Mouse (Mus musculus) CH12.LX (cell line): ENCODE measurements around the gene Agrp. TPM values are rescaled to one million over a fixed set of nuclear protein-coding genes. Genes with fewer than 3 reads are reported as not detected.
A peak's percentile ranks its signal among the peaks of the same experiment; 100 is the strongest.

ENCODE experiments used
- DNase-seq: peaks from one replicate; pipeline ENCODE4 v3.0.0-alpha.2; 2013; ENCODE audit errors: extremely low read depth
- H3K27ac ChIP-seq: 2 replicates; pipeline ENCODE4 v1.5.1; 2012; ENCODE audit warnings: low read depth, mild to moderate bottlenecking, control low read depth, moderate library complexity; ENCODE audit not compliant: insufficient read depth
- H3K27me3 ChIP-seq: replicated peaks from 2 replicates; pipeline ENCODE3; 2012; ENCODE audit warnings: inconsistent platforms
- H3K36me3 ChIP-seq, 2 experiments: replicated peaks in 1 of 2; 2 replicates each; pipeline versions ENCODE3 to v1.6.1; 2012; ENCODE audit warnings: inconsistent platforms in 1 of 2, low read length in 1 of 2, mild to moderate bottlenecking in 1 of 2, mixed read lengths in 1 of 2, moderate library complexity in 1 of 2; ENCODE audit not compliant: control insufficient read depth in 1 of 2, insufficient read depth in 1 of 2
- H3K4me1 ChIP-seq, 2 experiments: 2 replicates each; pipeline ENCODE4 v1.6.1; 2012; ENCODE audit warnings: inconsistent platforms in 1 of 2, moderate library complexity in 1 of 2; ENCODE audit not compliant: insufficient read depth in 2 of 2, control insufficient read depth in 1 of 2
- H3K4me2 ChIP-seq: 2 replicates; pipeline ENCODE4 v1.6.1; 2012; ENCODE audit warnings: low read depth, mild to moderate bottlenecking, control low read depth; ENCODE audit not compliant: poor library complexity, insufficient read depth, severe bottlenecking
- H3K4me3 ChIP-seq, 3 experiments: fragments of 150-350 bp in 1 of 3; sonication (generic) in 1 of 3; replicated peaks in 1 of 3; 2 replicates each; pipeline versions ENCODE3 to v1.5.1; 2011 to 2012; ENCODE audit warnings: low read depth in 2 of 3, low read length in 2 of 3, mild to moderate bottlenecking in 2 of 3, moderate library complexity in 2 of 3, control low read depth in 1 of 3, improper control_type of control experiment in 1 of 3, inconsistent platforms in 1 of 3, mixed read lengths in 1 of 3; ENCODE audit not compliant: poor library complexity in 1 of 3
- H3K79me2 ChIP-seq: replicated peaks from 2 replicates; pipeline ENCODE4 v1.6.1; 2012; ENCODE audit warnings: mild to moderate bottlenecking, moderate library complexity; ENCODE audit not compliant: control insufficient read depth, poor library complexity, insufficient read depth, severe bottlenecking; ENCODE audit errors: extremely low read depth
- H3K9ac ChIP-seq: 2 replicates; pipeline ENCODE4 v1.6.1; 2012; ENCODE audit warnings: low read depth, mild to moderate bottlenecking, control low read depth, moderate library complexity; ENCODE audit not compliant: insufficient read depth
- H3K9me3 ChIP-seq: replicated peaks from 2 replicates; pipeline ENCODE3; 2012; ENCODE audit warnings: low read length, inconsistent platforms, mixed read lengths
- BHLHE40 ChIP-seq: IDR thresholded peaks from 2 replicates; pipeline ENCODE4 v1.6.1; 2011; ENCODE audit warnings: mild to moderate bottlenecking, low read depth, low read length, improper control_type of control experiment
- CHD1 ChIP-seq: IDR thresholded peaks from 2 replicates; pipeline ENCODE4 v1.6.1; 2012; ENCODE audit warnings: low read depth, low read length, improper control_type of control experiment, inconsistent platforms
- CHD2 ChIP-seq: IDR thresholded peaks from 2 replicates; pipeline ENCODE4 v1.6.1; 2011; ENCODE audit warnings: low read length, improper control_type of control experiment
- CTCF ChIP-seq, 2 experiments: IDR thresholded peaks in 1 of 2; conservative IDR thresholded peaks in 1 of 2; 2 replicates each; pipeline ENCODE4 v1.5.1; 2011 to 2012; ENCODE audit warnings: low read depth in 2 of 2, low read length in 2 of 2, improper control_type of control experiment in 1 of 2, inconsistent platforms in 1 of 2, mild to moderate bottlenecking in 1 of 2, moderate library complexity in 1 of 2
- E2F4 ChIP-seq: IDR thresholded peaks from 2 replicates; pipeline ENCODE4 v1.6.1; 2011; ENCODE audit warnings: low read depth, low read length, improper control_type of control experiment; ENCODE audit not compliant: insufficient replicate concordance
- ELF1 ChIP-seq: IDR thresholded peaks from 2 replicates; pipeline ENCODE4 v1.6.1; 2014; ENCODE audit warnings: low read depth, mild to moderate bottlenecking, inconsistent platforms, low read length, improper control_type of control experiment
- EP300 ChIP-seq: IDR thresholded peaks from 2 replicates; pipeline ENCODE4 v1.6.1; 2011; ENCODE audit warnings: low read length, improper control_type of control experiment
- ETS1 ChIP-seq: conservative IDR thresholded peaks from 2 replicates; pipeline ENCODE4 v1.6.1; 2012; ENCODE audit warnings: low read depth, mild to moderate bottlenecking, inconsistent platforms, low read length, improper control_type of control experiment, moderate library complexity
- GABPA ChIP-seq: IDR thresholded peaks from 2 replicates; pipeline ENCODE4 v1.6.1; 2012; ENCODE audit warnings: low read depth, low read length, improper control_type of control experiment, inconsistent platforms; ENCODE audit not compliant: insufficient replicate concordance
- HCFC1 ChIP-seq: IDR thresholded peaks from 2 replicates; pipeline ENCODE4 v1.6.1; 2012; ENCODE audit warnings: low read depth, mild to moderate bottlenecking, inconsistent platforms, low read length, improper control_type of control experiment
- IRF4 ChIP-seq: IDR thresholded peaks from 2 replicates; pipeline ENCODE4 v1.6.1; 2014; ENCODE audit warnings: low read depth, mild to moderate bottlenecking, inconsistent platforms, low read length, improper control_type of control experiment
- JUN ChIP-seq: IDR thresholded peaks from 2 replicates; pipeline ENCODE4 v1.6.1; 2011; ENCODE audit warnings: low read depth, mild to moderate bottlenecking, low read length, improper control_type of control experiment, moderate library complexity; ENCODE audit not compliant: insufficient read depth
- JUND ChIP-seq: conservative IDR thresholded peaks from 2 replicates; pipeline ENCODE4 v1.6.1; 2011; ENCODE audit warnings: low read depth, low read length, improper control_type of control experiment
- KAT2A ChIP-seq: IDR thresholded peaks from 2 replicates; pipeline ENCODE4 v1.6.1; 2012; ENCODE audit warnings: low read length, improper control_type of control experiment, inconsistent platforms; ENCODE audit not compliant: insufficient replicate concordance
- MAFK ChIP-seq: IDR thresholded peaks from 2 replicates; pipeline ENCODE4 v1.6.1; 2011; ENCODE audit warnings: low read length, improper control_type of control experiment; ENCODE audit not compliant: insufficient replicate concordance
- MAX ChIP-seq: IDR thresholded peaks from 2 replicates; pipeline ENCODE4 v1.6.1; 2011; ENCODE audit warnings: low read length, improper control_type of control experiment
- MAZ ChIP-seq: IDR thresholded peaks from 2 replicates; pipeline ENCODE4 v1.6.1; 2012; ENCODE audit warnings: low read depth, mild to moderate bottlenecking, inconsistent platforms, low read length, improper control_type of control experiment, moderate library complexity
- MEF2A ChIP-seq: IDR thresholded peaks from 2 replicates; pipeline ENCODE4 v1.6.1; 2014; ENCODE audit warnings: low read depth, mild to moderate bottlenecking, inconsistent platforms, low read length, improper control_type of control experiment, borderline replicate concordance
- MXI1 ChIP-seq: IDR thresholded peaks from 2 replicates; pipeline ENCODE4 v1.6.1; 2011; ENCODE audit warnings: mild to moderate bottlenecking, low read depth, low read length, improper control_type of control experiment
- MYC ChIP-seq: IDR thresholded peaks from 2 replicates; pipeline ENCODE4 v1.6.1; 2011; ENCODE audit warnings: low read depth, mild to moderate bottlenecking, improper control_type of control experiment, low read length
- NELFE ChIP-seq: IDR thresholded peaks from 2 replicates; pipeline ENCODE4 v1.6.1; 2011; ENCODE audit warnings: low read depth, low read length, improper control_type of control experiment
- NRF1 ChIP-seq: IDR thresholded peaks from 2 replicates; pipeline ENCODE4 v1.6.1; 2014; ENCODE audit warnings: low read depth, mild to moderate bottlenecking, inconsistent platforms, low read length, improper control_type of control experiment, moderate library complexity
- PAX5 ChIP-seq: IDR thresholded peaks from 2 replicates; pipeline ENCODE4 v1.6.1; 2012; ENCODE audit warnings: low read length, inconsistent platforms, mixed read lengths
- POLR2A ChIP-seq: IDR thresholded peaks from 2 replicates; pipeline ENCODE4 v1.6.1; 2011; ENCODE audit warnings: low read depth, mild to moderate bottlenecking, improper control_type of control experiment, low read length
- POLR2AphosphoS2 ChIP-seq: IDR thresholded peaks from 2 replicates; pipeline ENCODE4 v1.6.1; 2011; ENCODE audit warnings: low read depth, low read length, improper control_type of control experiment
- RAD21 ChIP-seq: IDR thresholded peaks from 2 replicates; pipeline ENCODE4 v1.6.1; 2011; ENCODE audit warnings: low read depth, mild to moderate bottlenecking, low read length, improper control_type of control experiment, moderate library complexity
- RCOR1 ChIP-seq: conservative IDR thresholded peaks from 2 replicates; pipeline ENCODE4 v1.6.1; 2012; ENCODE audit warnings: low read depth, mild to moderate bottlenecking, inconsistent platforms, low read length, improper control_type of control experiment
- SIN3A ChIP-seq: IDR thresholded peaks from 2 replicates; pipeline ENCODE4 v1.6.1; 2012; ENCODE audit warnings: low read length, improper control_type of control experiment, inconsistent platforms
- SMC3 ChIP-seq: IDR thresholded peaks from 2 replicates; pipeline ENCODE4 v1.6.1; 2011; ENCODE audit warnings: low read depth, low read length, improper control_type of control experiment
- TBP ChIP-seq: conservative IDR thresholded peaks from 2 replicates; pipeline ENCODE4 v1.6.1; 2011; ENCODE audit warnings: low read depth, low read length, improper control_type of control experiment
- TCF12 ChIP-seq: IDR thresholded peaks from 2 replicates; pipeline ENCODE4 v1.6.1; 2014; ENCODE audit warnings: low read depth, mild to moderate bottlenecking, inconsistent platforms, low read length, improper control_type of control experiment
- UBTF ChIP-seq: IDR thresholded peaks from 2 replicates; pipeline ENCODE4 v1.6.1; 2012; ENCODE audit warnings: low read depth, mild to moderate bottlenecking, inconsistent platforms, low read length, improper control_type of control experiment, moderate library complexity
- USF1 ChIP-seq: IDR thresholded peaks from 2 replicates; pipeline ENCODE4 v1.6.1; 2014; ENCODE audit warnings: low read depth, mild to moderate bottlenecking, inconsistent platforms, low read length, improper control_type of control experiment
- USF2 ChIP-seq: conservative IDR thresholded peaks from 2 replicates; pipeline ENCODE4 v1.6.1; 2011; ENCODE audit warnings: low read depth, low read length, improper control_type of control experiment
- ZC3H11A ChIP-seq: IDR thresholded peaks from 2 replicates; pipeline ENCODE4 v1.6.1; 2012; ENCODE audit warnings: low read depth, mild to moderate bottlenecking, inconsistent platforms, low read length, improper control_type of control experiment
- ZKSCAN1 ChIP-seq: IDR thresholded peaks from 2 replicates; pipeline ENCODE4 v1.6.1; 2012; ENCODE audit warnings: low read depth, inconsistent platforms, low read length, improper control_type of control experiment, borderline replicate concordance
- ZMIZ1 ChIP-seq: IDR thresholded peaks from 2 replicates; pipeline ENCODE4 v1.6.1; 2012; ENCODE audit warnings: low read depth, mild to moderate bottlenecking, inconsistent platforms, low read length, improper control_type of control experiment
- ZNF384 ChIP-seq: IDR thresholded peaks from 2 replicates; pipeline ENCODE4 v1.6.1; 2012; ENCODE audit warnings: low read depth, low read length, improper control_type of control experiment, inconsistent platforms
- dilution Hi-C: fragments of 300-500 bp; cut with MboI; formaldehyde crosslinking; loops from 2 replicates; pipeline ENCODE4 v1.14.3; 2020; ENCODE audit warnings: low sequenced_read_pairs; ENCODE audit not compliant: extremely low pct_unique_long_range_greater_than_20kb, extremely low pct_ligation_motif_present
- in situ Hi-C: fragments of 300-500 bp; cut with MboI; formaldehyde crosslinking; loops from 3 replicates; pipeline ENCODE4 v1.14.3; 2019; ENCODE audit warnings: low sequenced_read_pairs, low pct_ligation_motif_present, low pct_unique_long_range_greater_than_20kb, mixed read lengths
- polyA plus RNA-seq: library from polyadenylated mRNA; unstranded; fragments of >175 nt; gene quantifications from 2 replicates; pipeline ENCODE4 v1.2.1, GENCODE M21; 2012; ENCODE audit warnings: low read depth; ENCODE audit not compliant: insufficient read length
- total RNA-seq, 2 experiments: library from RNA; depleted of rRNA; stranded (reverse); fragments of 300-350 nt in 1 of 2; fragments of >200 nt in 1 of 2; gene quantifications; 2 replicates each; pipeline ENCODE4 v1.2.3; 2012 to 2014

Agrp gene
- total and polyA plus RNA-seq, 3 experiments = 0.30 TPM; not detected in 2

DNA sequence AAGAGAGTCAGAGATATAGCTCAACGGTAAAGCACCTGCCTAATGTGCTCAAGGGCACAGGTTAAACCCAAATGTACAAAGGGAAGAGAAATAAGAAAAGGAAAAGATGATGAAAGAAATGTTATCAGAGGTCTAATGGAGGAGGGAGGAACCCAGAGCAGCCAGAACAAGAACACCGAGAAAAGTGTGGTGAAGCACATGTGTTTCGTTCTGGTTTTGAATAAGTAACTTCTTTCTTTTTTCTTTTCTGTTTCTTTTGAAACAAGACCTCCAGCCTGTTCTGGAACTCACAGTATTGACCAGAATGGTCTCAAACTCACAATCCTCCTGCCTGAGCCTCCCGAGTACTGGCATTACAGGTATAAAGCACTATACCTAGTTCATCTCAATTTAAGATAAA, 7.9 kb downstream of the Agrp start:
- dilution Hi-C loops = no loop called here
- peaks cover 19 to 79% of the 10 kb centered on the region in 2 experiments for H3K4me1 ChIP-seq
- no peaks in the 10 kb centered on the region for H3K27me3 ChIP-seq
- peaks cover 0 to 11% of the 10 kb centered on the region in 2 experiments for H3K36me3 ChIP-seq
- peak overlapping the region; percentile 55 for H3K4me2 ChIP-seq
- TF ChIP-seq RCOR1 = peak; percentile 94; the same call in 1 of the 2 replicates
- peak; percentile 95 for TF ChIP-seq MAX
- TF ChIP-seq USF1 = no peak
- no peak for TF ChIP-seq ZMIZ1
- TF ChIP-seq ELF1 = no peak
- TF ChIP-seq POLR2AphosphoS2 = no peak
- 0 out of 2 replicates have a peak, but pooled peaks have one; percentile 33 for TF ChIP-seq MAZ
- TF ChIP-seq BHLHE40 = peak; percentile 96
- TF ChIP-seq E2F4 = no peak
- peak; percentile 82 for TF ChIP-seq JUN
- peak; percentile 95 for TF ChIP-seq JUND
- TF ChIP-seq SMC3 = no peak
- no peak for TF ChIP-seq ZNF384
- no peak for TF ChIP-seq HCFC1
- TF ChIP-seq NRF1 = no peak
- peak; percentile 78 for TF ChIP-seq MEF2A
- peak; percentile 67 for TF ChIP-seq CHD2
- peak; percentile 98 for TF ChIP-seq MYC
- peak; percentile 68 for TF ChIP-seq TBP
- no peak for TF ChIP-seq GABPA
- TF ChIP-seq IRF4 = peak; percentile 97
- TF ChIP-seq PAX5 = no peak
- TF ChIP-seq POLR2A = peak; percentile 4; the same call in 1 of the 2 replicates
- TF ChIP-seq KAT2A = no peak
- TF ChIP-seq MXI1 = peak; percentile 68; the same call in 1 of the 2 replicates
- TF ChIP-seq UBTF = no peak
- peak; percentile 94 for TF ChIP-seq SIN3A
- peak; percentile 74 for TF ChIP-seq ETS1
- TF ChIP-seq CHD1 = 0 out of 2 replicates have a peak, but pooled peaks have one; percentile 50
- TF ChIP-seq ZKSCAN1 = no peak
- TF ChIP-seq MAFK = 0 out of 2 replicates have a peak, but pooled peaks have one; percentile 62
- TF ChIP-seq CTCF (conservative IDR thresholded peaks at IDR 0.05 in 1 of 2, IDR thresholded peaks at IDR 0.05 in 1 of 2; ENCODE audit: low read depth in 2 of 2, low read length in 2 of 2) = no peak
- no peak for TF ChIP-seq ZC3H11A
- TF ChIP-seq NELFE = no peak
- TF ChIP-seq EP300 = peak; percentile 98
- TF ChIP-seq TCF12 = peak; percentile 91
- TF ChIP-seq USF2 = no peak
- TF ChIP-seq RAD21 = no peak
- in situ Hi-C loops = no loop called here
- peak overlapping the region; percentile 41 for H3K9ac ChIP-seq
- H3K4me3 ChIP-seq = no peak overlapping the region
- H3K9me3 ChIP-seq = no peaks in the 10 kb centered on the region
- peak overlapping the region; percentile 75 for H3K27ac ChIP-seq
- peak; percentile 51 for DNase-seq
- peaks cover 13% of the 10 kb centered on the region for H3K79me2 ChIP-seq
